Mouse (Mus musculus) heart, embryonic 10.5 days (tissue): ENCODE data around the gene Zdhhc14. TPM values are rescaled to one million over a fixed set of nuclear protein-coding genes. Genes with fewer than 3 reads are reported as not detected.

Source experiments
- DNase-seq: peaks from one replicate; pipeline ENCODE4 v3.0.0-alpha.2; 2017; ENCODE audit warnings: low spot score
- H3K27ac ChIP-seq: fragments of 300-500 bp; sonication (generic); 2 replicates; pipeline ENCODE4 v1.5.1; 2016; ENCODE audit warnings: mild to moderate bottlenecking
- H3K27me3 ChIP-seq: fragments of 300-500 bp; sonication (generic); 2 replicates; pipeline ENCODE4 v1.6.1; 2016; ENCODE audit warnings: mild to moderate bottlenecking; ENCODE audit not compliant: poor library complexity, insufficient read depth, severe bottlenecking
- H3K36me3 ChIP-seq: fragments of 300-500 bp; sonication (generic); 2 replicates; pipeline ENCODE4 v1.6.1; 2016; ENCODE audit warnings: mild to moderate bottlenecking, moderate library complexity
- H3K4me1 ChIP-seq: fragments of 300-500 bp; sonication (generic); 2 replicates; pipeline ENCODE4 v1.6.1; 2016; ENCODE audit warnings: mild to moderate bottlenecking
- H3K4me3 ChIP-seq: fragments of 300-500 bp; sonication (generic); 2 replicates; pipeline ENCODE4 v1.5.1; 2016; ENCODE audit warnings: mild to moderate bottlenecking, moderate library complexity
- H3K9me3 ChIP-seq: fragments of 300-500 bp; sonication (generic); 2 replicates; pipeline ENCODE4 v1.6.1; 2016; ENCODE audit warnings: mild to moderate bottlenecking, moderate library complexity
- WGBS: fragments of 180-500 bp; shearing (Covaris S2); methylation state at CpG from one replicate; pipeline ENCODE4 v1.1.7; 2016; 5-methylcytosine and 5-hydroxymethylcytosine counted together
- polyA plus RNA-seq: library from polyadenylated mRNA; unstranded; fragments of >200 nt; fragmentation: Nextera tagmentation; extraction: Ambion mirVana; gene quantifications from 2 replicates; pipeline ENCODE4 v1.2.1, GENCODE M21; 2016

Zdhhc14 gene
- polyA plus RNA-seq, 1 experiment from 2014 or later = 1.6 TPM

DNA sequence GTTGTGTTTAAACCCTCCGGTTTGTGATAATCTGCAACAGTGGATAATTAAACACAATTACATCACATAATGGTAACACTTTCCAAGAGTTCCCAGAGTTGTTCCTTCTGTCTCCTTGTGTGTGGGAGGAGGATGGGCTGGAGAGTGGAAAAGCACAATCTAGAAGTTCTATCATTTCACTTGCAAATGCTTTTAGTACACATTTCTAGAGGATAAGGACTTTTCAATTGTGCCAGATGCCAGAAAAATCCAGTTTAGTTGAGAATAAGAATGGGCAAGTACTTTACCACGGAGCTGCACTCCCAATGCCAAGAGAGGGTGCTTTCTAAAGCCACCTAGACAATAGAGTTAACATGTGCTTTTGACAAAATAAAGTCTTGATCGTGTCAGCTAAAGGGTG, 2.0 kb upstream of the Zdhhc14 start:
- Histone ChIP-seq H3K9me3 (no peaks in the 10 kb centered on the region), H3K4me1 (peaks cover 23% of the 10 kb centered on the region), H3K36me3 (no peaks in the 10 kb centered on the region), H3K27me3 (peaks cover 46% of the 10 kb centered on the region), H3K27ac (no peak overlapping the region), H3K4me3 (no peak overlapping the region)
- DNase-seq = no peak
- WGBS = 80% methylated on average over 3 of the region's 3 CpGs

GRCm38 (mm10) chr17:5491031-5491800, 1.1 kb upstream of the Zdhhc14 start:
- peak overlapping the region; percentile 91 for H3K27ac ChIP-seq
- no peaks in the 10 kb centered on the region for H3K9me3 ChIP-seq
- WGBS = under 1% methylated on average over 29 of the region's 29 CpGs
- peak overlapping the region; percentile 89 for H3K4me3 ChIP-seq
- peak; percentile 97 for DNase-seq
- no peaks in the 10 kb centered on the region for H3K36me3 ChIP-seq
- peaks cover 53% of the 10 kb centered on the region for H3K27me3 ChIP-seq
- peaks cover 23% of the 10 kb centered on the region for H3K4me1 ChIP-seq

DNA sequence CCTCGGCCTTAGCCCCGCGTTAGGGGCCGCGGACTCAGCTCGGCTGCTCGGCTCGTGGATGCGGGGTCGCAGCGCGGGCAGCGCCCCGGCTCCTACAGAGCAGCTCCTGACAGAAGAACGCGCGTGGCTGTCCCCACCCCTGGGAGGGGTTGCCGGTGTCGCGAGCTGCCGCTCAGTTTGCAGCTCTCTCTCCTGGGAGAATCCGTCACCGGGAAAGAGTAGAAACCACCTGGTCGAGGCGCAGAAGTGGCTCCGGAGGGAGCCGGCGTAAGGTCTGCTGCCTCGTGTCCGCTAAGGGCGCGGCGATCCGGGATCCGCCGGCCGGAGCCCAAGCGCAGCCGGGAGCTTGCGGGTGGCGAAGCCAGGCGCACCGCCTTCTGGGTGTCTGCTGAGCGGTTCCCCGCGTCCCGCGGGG, 396 bp downstream of the Zdhhc14 start:
- H3K27ac ChIP-seq = peak overlapping the region; percentile 91
- no peaks in the 10 kb centered on the region for H3K36me3 ChIP-seq
- H3K27me3 ChIP-seq = peaks cover 58% of the 10 kb centered on the region
- H3K9me3 ChIP-seq = no peaks in the 10 kb centered on the region
- peak overlapping the region; percentile 89 for H3K4me3 ChIP-seq
- WGBS = under 1% methylated on average over 48 of the region's 48 CpGs
- DNase-seq = no peak
- H3K4me1 ChIP-seq = peaks cover 23% of the 10 kb centered on the region

DNA sequence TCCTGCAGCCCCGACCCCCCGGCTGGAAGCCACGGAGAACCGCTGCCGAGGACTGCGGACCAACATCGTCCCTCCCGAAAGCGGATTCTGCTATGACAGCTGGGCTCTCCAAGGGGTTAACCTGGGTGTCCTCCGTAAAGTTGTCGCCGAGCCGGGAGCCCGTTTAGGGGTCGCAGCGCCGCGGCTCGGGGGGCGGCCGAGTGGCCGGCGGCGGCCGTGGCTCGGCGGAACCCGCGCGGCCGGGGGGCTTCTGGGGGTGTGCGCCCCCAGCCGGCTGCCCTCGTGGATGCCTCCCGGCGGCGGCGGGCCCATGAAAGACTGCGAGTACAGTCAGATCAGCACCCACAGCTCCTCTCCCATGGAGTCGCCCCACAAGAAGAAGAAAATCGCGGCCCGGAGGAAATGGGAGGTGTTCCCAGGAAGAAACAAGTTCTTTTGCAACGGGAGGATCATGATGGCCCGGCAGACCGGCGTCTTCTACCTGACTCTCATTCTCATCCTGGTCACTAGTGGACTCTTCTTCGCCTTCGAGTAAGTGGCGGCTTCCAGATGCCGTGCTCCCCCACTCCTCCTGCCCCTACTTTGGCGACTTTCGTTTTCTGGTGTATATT, 909 bp downstream of the Zdhhc14 start:
- peak overlapping the region; percentile 91 for H3K27ac ChIP-seq

GRCm38 (mm10) chr17:5493809-5494208, 1.5 kb downstream of the Zdhhc14 start:
- Histone ChIP-seq H3K4me1 (peaks cover 23% of the 10 kb centered on the region), H3K9me3 (no peaks in the 10 kb centered on the region), H3K36me3 (no peaks in the 10 kb centered on the region), H3K27ac (peak overlapping the region; percentile 91; the same call in 1 of the 2 replicates), H3K27me3 (peaks cover 49% of the 10 kb centered on the region), H3K4me3 (peak overlapping the region; percentile 89)
- no peak for DNase-seq
- WGBS = 21% methylated on average over 4 of the region's 4 CpGs

More for the DNA sequence above, 909 bp downstream of the Zdhhc14 start:
- 3% methylated on average over 53 of the region's 53 CpGs for WGBS
- Histone ChIP-seq H3K4me1 (peaks cover 23% of the 10 kb centered on the region), H3K27me3 (peaks cover 53% of the 10 kb centered on the region), H3K4me3 (peak overlapping the region; percentile 89), H3K9me3 (no peaks in the 10 kb centered on the region), H3K36me3 (no peaks in the 10 kb centered on the region)
- DNase-seq = no peak

DNA sequence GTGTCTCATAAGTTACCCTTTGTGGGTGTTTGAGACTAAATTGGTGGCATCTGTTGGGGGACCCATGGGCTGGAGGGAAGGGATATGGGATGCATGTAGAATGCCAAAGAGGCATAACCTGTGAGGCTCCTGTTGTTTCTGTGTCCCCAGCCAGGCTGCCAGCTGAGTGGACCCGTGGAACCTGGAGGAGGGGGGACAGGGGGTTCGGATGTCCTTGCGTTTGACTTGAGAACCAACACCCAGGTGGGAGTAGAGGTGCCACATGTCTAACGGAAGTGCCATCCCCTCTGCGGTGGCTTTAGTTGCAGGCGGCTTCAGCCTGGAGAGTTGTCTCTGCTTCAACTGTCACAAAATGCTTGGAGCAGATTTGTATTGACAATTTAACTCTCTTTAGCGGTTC, 2.5 kb downstream of the Zdhhc14 start:
- WGBS = 78% methylated on average over 7 of the region's 7 CpGs
- no peak for DNase-seq
- Histone ChIP-seq H3K36me3 (no peaks in the 10 kb centered on the region), H3K9me3 (no peaks in the 10 kb centered on the region), H3K27me3 (peaks cover 44% of the 10 kb centered on the region), H3K27ac (no peak overlapping the region), H3K4me1 (peaks cover 23% of the 10 kb centered on the region), H3K4me3 (no peak overlapping the region; the same call in 1 of the 2 replicates)

DNA sequence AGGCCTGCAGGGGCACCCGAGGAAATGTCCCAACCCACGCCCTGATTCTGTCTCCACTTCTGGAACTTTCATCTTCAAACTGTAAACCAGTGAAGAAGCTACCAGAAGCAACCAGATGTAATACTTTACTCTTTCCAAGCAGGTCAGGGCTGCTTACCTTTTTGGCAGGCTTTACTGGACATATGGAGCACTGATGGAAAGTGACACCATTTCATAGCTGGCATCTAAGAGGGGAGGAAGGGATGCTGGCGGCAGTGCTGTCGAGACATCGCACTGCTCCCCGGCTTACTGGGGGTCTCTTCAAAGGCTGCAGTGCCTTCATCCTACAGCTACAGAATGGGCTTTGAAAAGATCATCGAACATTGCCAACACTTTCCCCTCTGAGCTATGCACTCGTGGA, 5.3 kb downstream of the Zdhhc14 start:
- no peak overlapping the region for H3K27ac ChIP-seq
- peaks cover 15% of the 10 kb centered on the region for H3K4me1 ChIP-seq
- no peak overlapping the region for H3K4me3 ChIP-seq
- peaks cover 39% of the 10 kb centered on the region for H3K27me3 ChIP-seq
- WGBS = 81% methylated on average over 8 of the region's 8 CpGs
- H3K9me3 ChIP-seq = no peaks in the 10 kb centered on the region
- no peak for DNase-seq
- H3K36me3 ChIP-seq = no peaks in the 10 kb centered on the region

DNA sequence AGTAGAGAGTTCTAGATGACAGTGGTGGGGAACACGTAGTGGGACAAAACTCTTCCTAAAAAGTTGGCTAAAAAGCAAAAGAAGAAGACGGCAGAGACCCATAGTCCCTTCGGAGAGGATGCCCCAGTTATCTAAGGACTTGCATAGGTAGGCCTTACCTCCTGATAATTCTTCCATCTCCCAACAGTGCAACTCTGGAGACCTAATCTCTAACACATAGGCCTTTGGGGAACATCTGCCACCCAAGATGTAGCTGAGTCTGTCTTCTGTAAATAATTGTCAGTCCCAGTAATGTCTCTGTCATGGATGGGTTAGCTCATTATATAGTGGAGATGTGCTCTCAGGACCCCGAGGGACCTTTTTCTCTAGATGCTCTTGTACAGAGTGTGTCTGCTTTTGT, 6.6 kb downstream of the Zdhhc14 start:
- no peak for DNase-seq
- WGBS = 81% methylated on average over 4 of the region's 4 CpGs
- Histone ChIP-seq H3K4me1 (0 out of 2 replicates have a peak, but pooled peaks cover 4% of the 10 kb centered on the region), H3K27ac (no peak overlapping the region), H3K36me3 (no peaks in the 10 kb centered on the region), H3K27me3 (peaks cover 34% of the 10 kb centered on the region), H3K9me3 (no peaks in the 10 kb centered on the region), H3K4me3 (no peak overlapping the region)

- Histone ChIP-seq H3K27ac (no peak overlapping the region), H3K36me3 (no peaks in the 10 kb centered on the region), H3K4me1 (peaks cover 28% of the 10 kb centered on the region), H3K9me3 (no peaks in the 10 kb centered on the region), H3K27me3 (peaks cover 2% of the 10 kb centered on the region; the same call in 1 of the 2 replicates), H3K4me3 (no peak overlapping the region)
- no peak for DNase-seq
- WGBS = 69% methylated on average over 8 of the region's 8 CpGs
These were observed 11.8 kb downstream of the Zdhhc14 start for GRCm38 (mm10) chr17:5503981-5504760.

- no peak overlapping the region for H3K4me3 ChIP-seq
- H3K36me3 ChIP-seq = no peaks in the 10 kb centered on the region
- H3K27ac ChIP-seq = no peak overlapping the region; the same call in 1 of the 2 replicates
- H3K4me1 ChIP-seq = peaks cover 28% of the 10 kb centered on the region
- no peak for DNase-seq
- no peaks in the 10 kb centered on the region for H3K9me3 ChIP-seq
- no peaks in the 10 kb centered on the region for H3K27me3 ChIP-seq
- 67% methylated on average over 4 of the region's 4 CpGs for WGBS
These were observed 12.6 kb downstream of the Zdhhc14 start for GRCm38 (mm10) chr17:5504969-5505368.

DNA sequence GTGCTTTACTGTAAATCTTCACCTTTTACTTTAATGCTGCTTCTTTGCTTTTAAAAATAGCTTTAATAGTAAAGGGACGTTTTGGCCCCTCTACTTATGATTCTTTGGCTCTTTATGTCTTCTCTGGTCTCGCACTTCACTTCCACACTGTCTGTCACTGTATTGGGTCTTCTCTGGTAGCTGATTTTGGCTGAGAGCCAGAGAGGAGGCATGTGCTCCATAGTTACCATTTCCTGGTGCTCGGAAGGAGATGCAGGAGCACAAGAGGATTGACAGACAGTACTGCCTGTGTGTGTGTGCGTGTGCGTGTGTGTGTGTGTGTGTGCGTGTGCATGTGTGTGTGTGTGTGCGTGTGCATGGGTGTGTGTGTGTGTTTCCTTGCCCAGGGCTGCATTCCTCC, 14.2 kb downstream of the Zdhhc14 start:
- DNase-seq = no peak
- Histone ChIP-seq H3K9me3 (no peaks in the 10 kb centered on the region), H3K36me3 (no peaks in the 10 kb centered on the region), H3K27ac (0 out of 2 replicates have a peak overlapping the region, but pooled peaks have one; percentile 10), H3K4me3 (no peak overlapping the region; the same call in 1 of the 2 replicates), H3K4me1 (peaks cover 36% of the 10 kb centered on the region), H3K27me3 (no peaks in the 10 kb centered on the region)
- WGBS = 37% methylated on average over 7 of the region's 7 CpGs

DNA sequence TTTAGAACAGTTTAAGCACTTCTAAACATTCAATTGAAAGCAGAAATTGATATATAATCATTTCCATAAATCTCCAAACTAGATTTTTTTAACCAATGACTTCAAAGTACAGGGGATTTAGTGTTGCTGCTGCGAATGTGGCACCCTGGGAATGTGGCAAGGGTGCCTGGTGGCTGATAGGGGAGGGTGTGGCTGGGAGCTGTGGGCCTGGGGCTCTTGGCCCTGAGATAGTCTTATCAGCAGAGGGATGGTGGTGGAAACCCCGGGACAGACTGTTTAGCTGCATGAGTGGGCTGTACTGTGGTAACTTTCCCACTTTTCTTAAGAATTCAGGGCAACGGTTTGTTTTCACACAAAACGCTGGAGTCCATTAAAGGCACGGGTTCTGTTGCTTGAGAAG, 14.6 kb downstream of the Zdhhc14 start:
- Histone ChIP-seq H3K27me3 (no peaks in the 10 kb centered on the region), H3K27ac (peak overlapping the region; percentile 76), H3K4me1 (peaks cover 36% of the 10 kb centered on the region), H3K4me3 (peak overlapping the region; percentile 12; the same call in 1 of the 2 replicates), H3K9me3 (no peaks in the 10 kb centered on the region), H3K36me3 (no peaks in the 10 kb centered on the region)
- 26% methylated on average over 5 of the region's 5 CpGs for WGBS
- peak; percentile 91 for DNase-seq

GRCm38 (mm10) chr17:5508030-5508429, 15.7 kb downstream of the Zdhhc14 start:
- Histone ChIP-seq H3K4me3 (no peak overlapping the region), H3K9me3 (no peaks in the 10 kb centered on the region), H3K27me3 (no peaks in the 10 kb centered on the region), H3K4me1 (peaks cover 36% of the 10 kb centered on the region), H3K27ac (peak overlapping the region; percentile 76; the same call in 1 of the 2 replicates), H3K36me3 (no peaks in the 10 kb centered on the region)
- 79% methylated on average over 4 of the region's 4 CpGs for WGBS
- no peak for DNase-seq
